Mouse (Mus musculus) Patski (cell line): ENCODE data around the gene Tbx4. TPM values are rescaled to one million over a fixed set of nuclear protein-coding genes. Genes with fewer than 3 reads are reported as not detected.

ENCODE experiments used
- ATAC-seq: fragments of 100-300 bp; one replicate; pipeline ENCODE4 v1.8.0; 2021
- CTCF ChIA-PET: fragments of 350-600 bp; sonication (Branson Sonifier 250); formaldehyde crosslinking; loops from one replicate; lab custom pipeline; 2022; ENCODE audit warnings: inconsistent platforms; lab: Charles Lee
- POLR2A ChIA-PET: fragments of 350-600 bp; sonication (Branson Sonifier 250); formaldehyde crosslinking; loops from one replicate; lab custom pipeline; 2022; ENCODE audit warnings: antibody characterized with exemption, inconsistent platforms; lab: Charles Lee
- DNase-seq: peaks from one replicate; pipeline ENCODE4 v3.0.0-alpha.2; 2011; ENCODE audit warnings: low read depth, low spot score
- H3K27me3 ChIP-seq: fragments of 371-371 bp; one replicate; pipeline ENCODE4 v1.5.1; 2021
- CTCF ChIP-seq: fragments of 100-300 bp; IDR thresholded peaks from one replicate; pipeline ENCODE4 v1.5.1; 2021
- in situ Hi-C: fragments of 300-500 bp; cut with MboI; formaldehyde crosslinking; loops from 3 replicates; pipeline ENCODE4 v1.11.1; 2018; ENCODE audit warnings: low pct_unique_long_range_greater_than_20kb, mixed read lengths
- polyA plus RNA-seq: library from polyadenylated mRNA; unstranded; gene quantifications from one replicate; pipeline ENCODE4 v1.2.3, GENCODE M21; 2021

Tbx4 gene
- polyA plus RNA-seq, 1 experiment from 2014 or later: not detected

DNA sequence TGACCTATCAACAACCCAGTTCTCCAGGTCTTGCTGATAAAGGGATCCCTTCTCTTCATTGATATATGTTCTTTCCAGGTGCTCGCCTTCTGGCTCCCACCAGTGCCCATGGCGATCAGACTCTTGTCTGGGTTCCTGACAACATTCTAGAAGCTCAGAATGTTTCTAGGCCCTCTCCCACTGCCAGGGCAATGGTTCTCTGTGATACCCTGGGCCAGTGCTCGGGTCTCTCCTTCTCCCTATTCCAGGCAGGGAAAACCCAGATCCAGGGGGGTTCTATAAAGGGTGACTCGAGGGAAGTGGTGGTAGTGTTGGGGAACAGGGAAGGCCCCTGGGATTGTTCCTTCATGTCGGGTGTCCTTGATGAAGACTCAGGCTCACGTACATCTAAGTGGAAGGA, 36.0 kb upstream of the Tbx4 start, which contains the start of gene Gm11444:
Gene Gm11444, minus strand, starts transcription at position 101 of the 400 bp plus-strand sequence.
- no peaks in the 10 kb centered on the region for H3K27me3 ChIP-seq
- in situ Hi-C loops: loop anchor here (25.0 kb wide), 1 partner anchor 537 kb away; no protein-coding TSS in a partner anchor
- DNase-seq (no peak), ATAC-seq (no peak)
- CTCF ChIA-PET: interaction anchor here (0.7 kb wide), 1 partner anchor 212 kb away, joined by 3 read pairs; no protein-coding TSS in a partner anchor
- POLR2A ChIA-PET: no interaction called here
- no peak for TF ChIP-seq CTCF

GRCm38 (mm10) chr11:85850758-85851157, 35.5 kb upstream of the Tbx4 start:
- DNase-seq: no peak
- no peak for TF ChIP-seq CTCF
- ChIA-PET POLR2A (no interaction called here), CTCF (interaction anchor here (0.7 kb wide), 1 partner anchor 212 kb away, joined by 3 read pairs; no protein-coding TSS in a partner anchor)
- in situ Hi-C loops: loop anchor here (25.0 kb wide), 1 partner anchor 537 kb away; no protein-coding TSS in a partner anchor
- ATAC-seq: no peak
- H3K27me3 ChIP-seq: no peaks in the 10 kb centered on the region

DNA sequence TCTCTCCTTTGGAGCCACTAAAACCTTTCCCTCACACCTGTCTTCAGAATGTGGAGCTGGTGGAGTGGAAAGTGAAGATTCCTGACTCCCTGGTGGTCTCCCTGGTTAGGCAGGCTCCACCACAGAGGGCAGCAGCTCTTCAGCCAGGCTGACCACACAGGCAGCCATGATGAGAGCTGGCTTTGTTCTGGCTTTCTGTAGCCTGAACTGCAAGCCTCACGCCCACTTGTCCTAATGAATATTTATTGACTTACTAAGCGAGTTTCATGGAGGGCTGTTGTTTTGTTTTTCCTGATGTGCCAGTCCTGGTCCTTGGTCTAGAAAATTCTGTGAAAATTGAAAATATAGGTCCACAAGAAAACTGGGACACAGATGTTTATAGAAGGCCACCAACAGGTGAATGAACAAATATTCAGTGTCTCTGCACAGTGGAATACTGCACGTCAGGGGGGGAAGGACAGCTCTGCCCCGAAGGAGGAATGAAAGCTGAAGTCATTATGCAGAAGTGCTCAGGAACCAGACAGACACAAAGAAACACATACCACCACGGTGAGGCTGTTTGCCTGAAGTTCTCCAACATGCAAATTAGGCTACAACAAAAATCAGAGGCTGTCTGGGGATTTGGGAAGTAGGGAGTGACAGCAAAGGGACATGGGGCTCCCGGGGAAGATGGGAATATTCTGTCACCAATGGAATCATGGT, 28.1 kb upstream of the Tbx4 start:
- in situ Hi-C loops: loop anchor here (25.0 kb wide), 1 partner anchor 529 kb away; no protein-coding TSS in a partner anchor
- TF ChIP-seq CTCF: no peak
- no peaks in the 10 kb centered on the region for H3K27me3 ChIP-seq
- ChIA-PET POLR2A (interaction anchor here (0.6 kb wide), 1 partner anchor 576 kb away, joined by 3 read pairs; no protein-coding TSS in a partner anchor), CTCF (no interaction called here)
- ATAC-seq (no peak), DNase-seq (no peak)

- DNase-seq: no peak
- CTCF ChIA-PET: interaction anchor here (1.3 kb wide), 1 partner anchor 108 kb away, joined by 9 read pairs; no protein-coding TSS in a partner anchor
These were observed 21.9 kb upstream of the Tbx4 start for GRCm38 (mm10) chr11:85864363-85864762.

GRCm38 (mm10) chr11:85876059-85876788, 10.0 kb upstream of the Tbx4 start:
- peaks cover 13% of the 10 kb centered on the region for H3K27me3 ChIP-seq
- no peak for TF ChIP-seq CTCF
- in situ Hi-C loops: no loop called here
- CTCF ChIA-PET: no interaction called here
- DNase-seq (no peak), ATAC-seq (no peak)
- POLR2A ChIA-PET: no interaction called here

More at GRCm38 (mm10) chr11:85864363-85864762, 21.9 kb upstream of the Tbx4 start:
- POLR2A ChIA-PET: no interaction called here
- in situ Hi-C loops: loop anchor here (25.0 kb wide), 1 partner anchor 523 kb away; no protein-coding TSS in a partner anchor
- TF ChIP-seq CTCF: peak; percentile 79
- no peak for ATAC-seq
- peaks cover 8% of the 10 kb centered on the region for H3K27me3 ChIP-seq

GRCm38 (mm10) chr11:85884498-85884897, 1.7 kb upstream of the Tbx4 start:
- no peak for TF ChIP-seq CTCF
- in situ Hi-C loops: no loop called here
- DNase-seq (no peak), ATAC-seq (no peak)
- peaks cover 64% of the 10 kb centered on the region for H3K27me3 ChIP-seq
- ChIA-PET POLR2A (no interaction called here), CTCF (no interaction called here)

GRCm38 (mm10) chr11:85886429-85886785, 185 bp downstream of the Tbx4 start:
- no peak for ATAC-seq
- ChIA-PET CTCF (interaction anchor here (1.1 kb wide), 1 partner anchor 25 kb away, joined by 3 read pairs; no protein-coding TSS in a partner anchor), POLR2A (interaction anchor here (0.6 kb wide), 1 partner anchor 402 kb away, joined by 3 read pairs; no protein-coding TSS in a partner anchor)
- no peak for DNase-seq
- in situ Hi-C loops: no loop called here
- no peak for TF ChIP-seq CTCF
- H3K27me3 ChIP-seq: peaks cover 69% of the 10 kb centered on the region

DNA sequence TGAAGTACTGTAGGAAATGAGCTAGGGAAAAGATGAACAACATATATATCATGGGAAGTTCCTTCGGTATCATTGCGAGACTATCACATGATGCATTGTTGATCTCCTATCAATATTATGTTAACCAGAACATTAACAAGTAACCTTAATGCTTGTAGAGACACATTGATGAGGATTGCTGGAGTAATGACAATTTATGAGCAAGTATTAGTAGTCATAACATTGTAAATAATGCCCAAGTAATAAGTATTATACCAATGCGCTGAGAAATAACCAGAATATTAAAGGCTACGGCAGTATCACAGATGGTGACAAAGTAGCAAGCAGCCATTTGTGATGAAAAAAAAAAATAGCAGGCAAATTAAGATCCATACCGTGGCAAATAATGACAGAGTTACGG, 1.1 kb downstream of the Tbx4 start:
- TF ChIP-seq CTCF: no peak
- in situ Hi-C loops: no loop called here
- no peak for DNase-seq
- CTCF ChIA-PET: no interaction called here
- no peak for ATAC-seq
- H3K27me3 ChIP-seq: peaks cover 72% of the 10 kb centered on the region
- POLR2A ChIA-PET: no interaction called here

DNA sequence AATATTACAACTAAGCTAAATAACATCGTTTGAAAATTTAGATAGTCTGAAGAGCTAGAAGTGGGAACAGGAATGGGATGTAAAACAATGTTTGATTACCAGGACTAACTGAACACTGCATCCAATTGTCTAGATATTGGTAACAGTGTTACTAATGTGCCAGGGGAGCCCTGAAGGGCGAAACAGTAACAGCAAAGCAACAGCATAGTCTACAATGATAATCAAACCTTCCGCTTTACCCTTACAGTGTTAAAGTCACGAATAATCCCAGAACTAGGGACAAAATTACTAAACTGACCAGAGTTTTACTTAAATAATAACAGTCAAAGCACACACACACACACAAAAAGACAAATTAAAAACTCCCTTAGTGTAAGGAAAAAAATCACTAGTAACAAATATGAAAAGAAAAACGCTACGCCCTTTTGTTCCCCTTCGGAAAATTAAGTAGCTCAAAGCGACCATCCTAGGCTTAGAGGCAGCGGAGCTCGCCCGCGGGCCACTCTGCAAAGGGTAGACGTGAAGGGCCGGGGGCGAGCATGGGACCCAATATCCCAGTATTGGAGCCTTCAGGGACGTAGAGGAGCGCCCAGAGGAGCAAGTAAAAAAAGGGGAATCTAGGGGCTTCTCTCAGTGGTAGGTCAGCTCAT, 1.7 kb downstream of the Tbx4 start:
- no peak for TF ChIP-seq CTCF
- POLR2A ChIA-PET: no interaction called here
- CTCF ChIA-PET: no interaction called here
- peaks cover 76% of the 10 kb centered on the region for H3K27me3 ChIP-seq
- ATAC-seq (no peak), DNase-seq (no peak)
- in situ Hi-C loops: no loop called here

DNA sequence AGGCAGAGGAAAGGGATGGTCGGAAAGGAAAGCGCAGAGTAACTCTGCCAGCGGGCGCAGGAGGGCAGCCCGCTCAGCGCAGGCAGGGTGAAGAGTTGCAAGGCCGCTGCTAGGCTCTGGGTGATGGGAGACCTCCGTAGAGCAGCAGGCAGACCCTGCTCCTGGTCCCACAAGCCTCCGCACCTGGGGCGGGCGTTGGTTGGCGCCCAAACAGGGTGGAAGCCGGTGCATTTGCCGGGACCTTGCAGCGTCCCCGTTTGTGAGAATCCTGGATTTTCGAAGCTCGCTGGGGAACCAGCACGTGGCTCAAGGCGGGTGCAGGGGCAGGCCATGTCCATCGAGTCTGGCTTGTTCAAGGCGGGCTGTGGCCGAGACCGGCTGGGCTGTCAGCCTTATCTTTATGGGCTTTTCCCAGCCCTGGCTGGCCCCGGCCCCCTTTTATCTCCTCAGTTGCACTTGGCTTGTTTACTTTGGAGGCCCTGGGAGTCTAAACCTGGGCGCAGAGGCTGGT, 2.3 kb downstream of the Tbx4 start:
- H3K27me3 ChIP-seq: peaks cover 78% of the 10 kb centered on the region
- no peak for TF ChIP-seq CTCF
- ChIA-PET POLR2A (interaction anchor here (1.2 kb wide), 1 partner anchor 12 kb away, joined by 3 read pairs; no protein-coding TSS in a partner anchor), CTCF (no interaction called here)
- ATAC-seq (no peak), DNase-seq (no peak)
- in situ Hi-C loops: no loop called here
